Mouse (Mus musculus): ENCODE measurements around the gene Babam2. TPM values are rescaled to one million over a fixed set of nuclear protein-coding genes. Genes with fewer than 3 reads are reported as not detected.

Babam2 gene
- polyA plus RNA-seq (2015; fragmentation: Nextera tagmentation; extraction: Ambion mirVana), result 22.1 and 25.2 TPM in 2 replicates

GRCm38 (mm10) chr5:31697644-31698296, at the start of gene Babam2:
Gene Babam2, plus strand, starts transcription at chr5:31697684.
- peak; percentile 97 for DNase-seq
- TF ChIP-seq CTCF (IDR thresholded peaks at IDR 0.05; ENCODE audit: low read depth), result 0 out of 2 replicates have a peak, but pooled peaks have one; percentile 9
- TF ChIP-seq EP300 (IDR thresholded peaks at IDR 0.05; ENCODE audit: low read depth), result no peak
- Histone ChIP-seq H3K9me3 (ENCODE audit: low read length) (no peaks in the 10 kb centered on the region), H3K4me3 (ENCODE audit: low read depth, low read length) (peak within 1 kb of the TSS; percentile 90), H3K36me3 (replicated peaks; ENCODE audit: insufficient read depth, low read length) (peaks cover 10% of the 10 kb centered on the region; the same call in 1 of the 2 replicates), H3K4me2 (ENCODE audit: low read depth, low read length) (peak within 1 kb of the TSS; percentile 85), H3K27ac (ENCODE audit: low read depth) (peak within 1 kb of the TSS; percentile 99), H3K4me1 (ENCODE audit: insufficient read depth) (peaks cover 6% of the 10 kb centered on the region), H3K9ac (replicated peaks) (peak within 1 kb of the TSS; percentile 84), H3K27me3 (ENCODE audit: insufficient read depth, low read length) (no peaks in the 10 kb centered on the region)
- under 1% methylated on average over 70 of the region's 71 CpGs for WGBS (ENCODE audit: insufficient replicate concordance)
- peak; percentile 96 for ATAC-seq

DNA sequence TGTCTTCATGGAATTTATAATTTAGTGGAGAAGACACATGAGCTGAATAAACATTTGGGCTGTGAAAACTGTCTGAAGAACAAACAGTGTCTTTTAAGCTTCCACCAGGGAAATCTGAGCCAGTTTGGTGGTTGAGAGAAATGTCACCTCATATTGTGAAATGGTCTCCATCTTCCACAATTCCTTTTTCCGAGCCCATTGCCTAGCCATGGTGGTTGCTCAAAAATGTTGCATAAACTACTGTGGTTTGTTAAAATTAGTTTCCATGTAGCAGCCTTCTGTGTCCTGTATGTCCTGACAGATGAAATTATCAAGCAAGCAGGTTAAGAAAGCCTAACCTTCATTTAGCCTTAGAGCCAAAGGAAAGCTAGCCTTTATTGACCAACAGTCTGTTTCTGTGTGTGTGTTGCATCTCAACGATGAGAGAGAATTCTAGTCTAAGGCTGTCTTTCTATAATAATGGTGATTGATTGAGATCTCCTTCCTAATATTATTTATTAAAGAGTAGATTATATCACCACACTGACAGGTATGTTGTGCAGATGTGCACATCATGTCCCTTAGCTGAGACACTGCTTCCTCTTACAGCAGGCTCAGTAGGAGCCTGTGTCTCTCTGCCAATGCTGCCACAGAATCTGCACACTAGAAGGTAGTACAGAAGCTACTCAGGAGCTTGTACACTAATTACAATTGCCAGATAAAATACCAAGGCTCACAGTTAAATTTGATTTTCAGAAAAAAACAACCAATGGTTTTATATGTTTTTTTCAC, 46.8 kb upstream of the Babam2 start:
- no peaks in the 10 kb centered on the region for H3K27me3 ChIP-seq (ENCODE audit: insufficient read depth, low read length)
- H3K4me3 ChIP-seq (ENCODE audit: low read depth, low read length), result no peak overlapping the region
- no peak overlapping the region for H3K27ac ChIP-seq (ENCODE audit: low read depth)
- TF ChIP-seq EP300 (IDR thresholded peaks at IDR 0.05; ENCODE audit: low read depth) (peak; percentile 35; the same call in 1 of the 2 replicates), CTCF (IDR thresholded peaks at IDR 0.05; ENCODE audit: low read depth) (no peak)
- DNase-seq (no peak), ATAC-seq (no peak)
- WGBS (ENCODE audit: insufficient replicate concordance), result 60% methylated on average over 2 of the region's 2 CpGs
- H3K36me3 ChIP-seq (replicated peaks; ENCODE audit: insufficient read depth, low read length), result peaks cover 25% of the 10 kb centered on the region
- no peaks in the 10 kb centered on the region for H3K4me1 ChIP-seq (ENCODE audit: insufficient read depth)
- H3K4me2 ChIP-seq (ENCODE audit: low read depth, low read length), result no peak overlapping the region
- H3K9me3 ChIP-seq (ENCODE audit: low read length), result no peaks in the 10 kb centered on the region
- no peak overlapping the region for H3K9ac ChIP-seq (replicated peaks)

GRCm38 (mm10) chr5:31655688-31656190, 41.7 kb upstream of the Babam2 start:
- Histone ChIP-seq H3K36me3 (replicated peaks; ENCODE audit: insufficient read depth, low read length) (peaks cover 24% of the 10 kb centered on the region), H3K4me3 (ENCODE audit: low read depth, low read length) (no peak overlapping the region), H3K27ac (ENCODE audit: low read depth) (no peak overlapping the region), H3K27me3 (ENCODE audit: insufficient read depth, low read length) (no peaks in the 10 kb centered on the region), H3K9me3 (ENCODE audit: low read length) (no peaks in the 10 kb centered on the region), H3K9ac (replicated peaks) (no peak overlapping the region), H3K4me2 (ENCODE audit: low read depth, low read length) (no peak overlapping the region), H3K4me1 (ENCODE audit: insufficient read depth) (no peaks in the 10 kb centered on the region)
- no peak for TF ChIP-seq CTCF (IDR thresholded peaks at IDR 0.05; ENCODE audit: low read depth)
- no peak for TF ChIP-seq EP300 (IDR thresholded peaks at IDR 0.05; ENCODE audit: low read depth)
- WGBS (ENCODE audit: insufficient replicate concordance), result 83% methylated on average over 1 of the region's 1 CpGs
- ATAC-seq (no peak), DNase-seq (no peak)

DNA sequence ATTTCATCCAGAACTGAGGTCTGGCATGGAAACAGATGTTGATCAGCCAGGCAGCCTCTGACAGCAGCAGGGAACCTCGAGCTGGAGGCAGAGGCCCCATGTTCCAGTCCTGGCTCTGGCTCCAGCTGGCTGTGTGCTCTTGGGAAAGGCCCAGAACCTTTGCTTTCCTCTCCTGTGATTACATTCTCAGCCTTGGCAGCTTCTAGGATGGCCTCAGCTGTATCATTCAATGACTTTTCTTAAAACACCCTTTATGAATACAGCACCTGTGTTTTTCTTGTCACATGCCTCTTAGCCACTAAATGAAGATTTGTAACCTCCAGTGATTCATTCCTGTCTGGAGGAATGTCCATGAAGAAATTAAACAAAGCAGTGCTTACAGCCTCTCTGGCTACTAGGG, 31.3 kb upstream of the Babam2 start:
- WGBS (ENCODE audit: insufficient replicate concordance), result 40% methylated on average over 1 of the region's 1 CpGs
- Histone ChIP-seq H3K27me3 (ENCODE audit: insufficient read depth, low read length) (no peaks in the 10 kb centered on the region), H3K27ac (ENCODE audit: low read depth) (no peak overlapping the region), H3K36me3 (replicated peaks; ENCODE audit: insufficient read depth, low read length) (peaks cover 10% of the 10 kb centered on the region), H3K4me1 (ENCODE audit: insufficient read depth) (no peaks in the 10 kb centered on the region), H3K9me3 (ENCODE audit: low read length) (no peaks in the 10 kb centered on the region), H3K4me2 (ENCODE audit: low read depth, low read length) (no peak overlapping the region), H3K9ac (replicated peaks) (no peak overlapping the region), H3K4me3 (ENCODE audit: low read depth, low read length) (no peak overlapping the region)
- DNase-seq, result no peak
- ATAC-seq, result no peak
- no peak for TF ChIP-seq EP300 (IDR thresholded peaks at IDR 0.05; ENCODE audit: low read depth)
- no peak for TF ChIP-seq CTCF (IDR thresholded peaks at IDR 0.05; ENCODE audit: low read depth)

GRCm38 (mm10) chr5:31668325-31668968, 29.0 kb upstream of the Babam2 start:
- Histone ChIP-seq H3K9me3 (ENCODE audit: low read length) (no peaks in the 10 kb centered on the region), H3K4me2 (ENCODE audit: low read depth, low read length) (no peak overlapping the region), H3K27ac (ENCODE audit: low read depth) (no peak overlapping the region), H3K27me3 (ENCODE audit: insufficient read depth, low read length) (no peaks in the 10 kb centered on the region), H3K4me3 (ENCODE audit: low read depth, low read length) (no peak overlapping the region), H3K9ac (replicated peaks) (no peak overlapping the region), H3K4me1 (ENCODE audit: insufficient read depth) (no peaks in the 10 kb centered on the region), H3K36me3 (replicated peaks; ENCODE audit: insufficient read depth, low read length) (peaks cover 3% of the 10 kb centered on the region; the same call in 1 of the 2 replicates)
- TF ChIP-seq CTCF (IDR thresholded peaks at IDR 0.05; ENCODE audit: low read depth) (no peak), EP300 (IDR thresholded peaks at IDR 0.05; ENCODE audit: low read depth) (no peak)
- DNase-seq, result no peak
- no peak for ATAC-seq
- 87% methylated on average over 13 of the region's 13 CpGs for WGBS (ENCODE audit: insufficient replicate concordance)

GRCm38 (mm10) chr5:31669984-31670383, 27.5 kb upstream of the Babam2 start:
- H3K4me3 ChIP-seq (ENCODE audit: low read depth, low read length), result no peak overlapping the region
- no peak overlapping the region for H3K9ac ChIP-seq (replicated peaks)
- H3K36me3 ChIP-seq (replicated peaks; ENCODE audit: insufficient read depth, low read length), result peaks cover 3% of the 10 kb centered on the region; the same call in 1 of the 2 replicates
- no peak overlapping the region for H3K4me2 ChIP-seq (ENCODE audit: low read depth, low read length)
- ATAC-seq (no peak), DNase-seq (no peak)
- H3K4me1 ChIP-seq (ENCODE audit: insufficient read depth), result no peaks in the 10 kb centered on the region
- H3K27ac ChIP-seq (ENCODE audit: low read depth), result no peak overlapping the region
- no peaks in the 10 kb centered on the region for H3K9me3 ChIP-seq (ENCODE audit: low read length)
- no peaks in the 10 kb centered on the region for H3K27me3 ChIP-seq (ENCODE audit: insufficient read depth, low read length)
- TF ChIP-seq EP300 (IDR thresholded peaks at IDR 0.05; ENCODE audit: low read depth) (no peak), CTCF (IDR thresholded peaks at IDR 0.05; ENCODE audit: low read depth) (no peak)
- WGBS (ENCODE audit: insufficient replicate concordance), result 60% methylated on average over 5 of the region's 5 CpGs

All from liver, postnatal 0 days (tissue).